Mouse (Mus musculus) retina, postnatal 1 day (tissue): ENCODE results near the gene Scn3b.
A peak's percentile ranks its signal among the peaks of the same experiment; 100 is the strongest.

Experiments
- DNase-seq: peaks from one replicate; pipeline ENCODE4 v3.0.0-alpha.2; 2012

Gene Scn3b

DNA sequence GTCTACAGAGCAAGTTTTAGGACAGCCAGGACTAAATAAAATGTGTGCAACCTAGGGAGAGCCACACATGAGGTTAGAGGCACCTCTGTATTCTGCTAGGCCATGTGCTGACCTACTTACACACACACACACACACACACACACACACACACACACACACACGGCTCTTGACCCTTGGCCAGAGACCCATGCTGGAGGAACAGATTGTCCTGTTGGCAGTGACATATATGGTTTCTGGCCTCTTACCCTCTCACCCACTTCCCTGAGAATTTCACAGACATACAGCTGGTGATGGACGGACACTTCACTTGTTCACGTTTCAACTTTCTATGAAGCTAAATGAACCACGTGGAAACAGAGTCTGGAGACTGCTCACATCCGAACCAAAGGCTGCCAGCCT lies 49.8 kb downstream of the Scn3b start:
- DNase-seq = no peak

- DNase-seq = no peak
These were observed 51.4 kb downstream of the Scn3b start for GRCm38 (mm10) chr9:40320405-40320804.

- DNase-seq = peak; percentile 27
These were observed 52.1 kb downstream of the Scn3b start for GRCm38 (mm10) chr9:40320879-40321667.

DNA sequence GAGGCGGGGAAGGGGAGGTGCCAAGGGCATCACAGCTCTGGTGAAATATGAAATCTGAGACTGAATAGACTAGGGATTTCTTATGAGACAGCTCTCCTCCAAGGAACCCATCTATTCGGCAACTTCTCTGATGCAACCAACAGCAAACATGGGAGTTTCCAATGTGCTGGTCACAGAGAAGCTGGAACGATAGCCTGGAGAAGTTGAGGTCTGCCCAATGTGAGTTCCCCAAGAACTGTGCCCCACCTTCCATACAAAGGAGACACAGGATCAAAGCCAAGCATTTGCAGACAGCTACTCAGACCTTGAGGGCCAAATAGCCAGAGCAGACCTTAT lies 52.6 kb downstream of the Scn3b start:
- DNase-seq = no peak

DNA sequence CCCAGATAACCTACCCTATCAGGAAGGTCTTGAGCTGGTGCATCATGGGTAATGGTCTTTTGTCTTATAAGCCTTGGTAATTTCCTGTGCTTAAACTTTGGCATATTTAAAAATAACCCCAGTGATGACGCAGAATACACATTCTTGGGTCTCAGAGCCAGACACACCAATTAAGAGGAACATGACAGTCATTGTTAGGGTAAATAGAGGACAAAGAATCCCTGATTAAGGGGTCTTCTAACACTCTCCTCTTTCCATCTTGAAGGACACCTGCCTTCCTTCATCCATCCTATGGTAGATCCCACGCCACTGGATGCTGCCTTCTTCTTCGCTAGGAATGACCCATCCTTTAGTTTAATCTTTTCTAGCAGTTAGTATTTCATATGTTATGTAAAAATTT lies 53.4 kb downstream of the Scn3b start:
- DNase-seq = no peak

GRCm38 (mm10) chr9:40323171-40323570 lies 54.2 kb downstream of the Scn3b start:
- DNase-seq = no peak

DNA sequence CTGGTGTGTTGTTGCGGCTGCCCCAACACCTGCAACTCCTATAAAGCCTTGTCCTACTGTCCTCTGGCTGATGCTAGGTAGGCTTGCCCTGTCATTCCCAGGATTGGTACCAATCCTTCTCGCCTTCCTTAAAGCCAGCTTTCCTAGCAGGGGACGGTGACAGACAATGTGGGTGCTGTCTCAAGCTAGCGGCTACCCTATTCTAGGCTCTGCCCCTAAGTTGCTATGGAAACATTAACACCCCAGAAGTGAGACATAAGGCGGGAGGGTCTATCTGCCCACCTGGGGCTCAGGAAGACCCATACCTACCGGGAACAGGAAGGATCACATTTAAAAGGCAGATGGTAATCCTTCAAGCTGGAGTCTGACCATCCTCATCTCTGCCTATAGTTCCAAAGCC lies 54.8 kb downstream of the Scn3b start:
- DNase-seq = no peak

DNA sequence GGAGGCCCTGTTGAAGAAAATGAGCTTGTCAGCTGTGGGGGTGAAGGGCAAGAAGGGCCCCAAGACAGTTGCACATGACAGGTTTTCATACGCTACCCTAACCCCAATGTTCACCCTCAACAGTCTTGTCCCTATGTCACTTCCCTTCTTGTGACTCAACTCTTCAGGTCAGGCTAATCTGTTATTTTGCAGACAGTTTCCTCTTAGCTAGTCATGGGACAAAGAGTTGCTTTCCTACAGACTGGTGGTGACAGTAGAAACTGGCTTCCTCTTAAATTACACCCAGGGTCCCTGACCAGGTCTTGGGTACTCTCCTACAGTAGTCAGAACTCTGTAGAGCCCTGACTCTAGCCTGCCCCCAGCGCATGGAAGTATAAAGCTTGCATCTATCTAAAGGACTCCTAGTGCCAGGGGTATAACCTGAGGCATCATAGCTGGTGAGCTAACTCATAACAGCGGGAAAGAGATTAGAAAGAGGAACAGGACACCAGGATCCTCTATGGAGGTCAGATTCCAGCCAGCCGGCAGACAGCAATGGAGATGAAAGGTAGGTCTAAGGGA lies 55.3 kb downstream of the Scn3b start:
- DNase-seq = no peak

DNA sequence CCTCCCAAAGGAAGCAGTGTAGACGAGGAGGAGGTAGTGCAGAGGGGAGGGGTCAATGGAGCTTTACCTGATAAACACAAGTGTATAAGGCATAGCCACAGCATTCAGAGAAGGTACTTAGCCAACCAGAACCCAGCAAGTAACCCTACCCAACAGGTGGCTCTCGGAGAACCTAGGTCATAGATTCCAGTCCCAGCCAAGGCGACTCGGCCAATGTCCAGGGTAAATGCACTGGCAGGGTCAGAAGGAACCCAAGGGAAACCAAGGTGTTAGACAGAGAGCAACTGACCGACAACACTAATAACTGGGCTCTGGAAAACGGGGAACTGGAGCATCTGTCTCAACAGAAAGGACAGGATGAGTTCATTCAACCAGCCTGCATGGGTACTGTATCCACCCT lies 55.8 kb downstream of the Scn3b start:
- no peak for DNase-seq

GRCm38 (mm10) chr9:40326260-40326915 lies 57.4 kb downstream of the Scn3b start:
- no peak for DNase-seq

- peak; percentile 90 for DNase-seq
These were observed 61.8 kb downstream of the Scn3b start for GRCm38 (mm10) chr9:40330609-40331382.

DNA sequence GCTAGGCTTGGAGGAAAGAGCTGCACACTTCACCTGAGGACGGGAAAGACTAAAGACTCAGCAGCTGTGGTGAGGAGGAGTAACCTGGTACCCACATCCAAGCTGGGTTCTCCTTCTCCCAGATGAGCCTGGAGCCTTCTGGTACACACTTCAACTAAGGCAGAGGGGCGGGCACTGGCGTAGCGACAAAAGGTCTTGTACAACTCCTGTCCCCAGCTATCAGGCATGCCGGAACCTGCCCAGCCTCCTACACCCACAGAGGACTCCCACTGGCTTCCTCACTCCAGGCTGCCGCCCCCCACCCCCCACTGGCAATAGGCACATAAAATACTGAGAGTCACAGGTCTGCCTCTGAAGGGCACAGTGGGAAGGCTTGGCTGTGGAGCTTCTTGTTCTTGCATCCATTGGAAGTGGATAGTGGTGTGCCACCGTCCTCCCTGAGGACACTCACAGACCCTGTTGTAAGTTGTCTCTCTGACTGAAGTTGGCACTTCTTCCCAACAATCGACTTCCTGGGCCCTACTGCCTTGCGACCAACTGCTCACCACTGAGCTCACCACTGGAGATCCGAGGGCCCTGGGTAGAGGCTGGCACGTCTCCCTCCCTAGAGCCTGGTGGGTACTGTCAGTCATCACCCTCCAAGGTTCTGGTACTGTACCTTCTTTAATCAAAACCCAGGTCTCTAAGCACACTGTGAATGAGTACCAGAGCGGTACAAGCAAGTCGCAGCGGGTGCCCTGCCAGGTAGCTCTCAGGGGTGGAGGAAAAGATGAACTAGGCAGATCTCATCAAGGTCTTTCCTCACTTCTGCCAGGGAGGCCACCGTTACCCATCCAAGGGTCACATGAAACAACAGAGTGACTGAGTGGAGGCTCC lies 62.6 kb downstream of the Scn3b start:
- no peak for DNase-seq

- no peak for DNase-seq
These were observed 63.3 kb downstream of the Scn3b start for GRCm38 (mm10) chr9:40332326-40332725.

DNA sequence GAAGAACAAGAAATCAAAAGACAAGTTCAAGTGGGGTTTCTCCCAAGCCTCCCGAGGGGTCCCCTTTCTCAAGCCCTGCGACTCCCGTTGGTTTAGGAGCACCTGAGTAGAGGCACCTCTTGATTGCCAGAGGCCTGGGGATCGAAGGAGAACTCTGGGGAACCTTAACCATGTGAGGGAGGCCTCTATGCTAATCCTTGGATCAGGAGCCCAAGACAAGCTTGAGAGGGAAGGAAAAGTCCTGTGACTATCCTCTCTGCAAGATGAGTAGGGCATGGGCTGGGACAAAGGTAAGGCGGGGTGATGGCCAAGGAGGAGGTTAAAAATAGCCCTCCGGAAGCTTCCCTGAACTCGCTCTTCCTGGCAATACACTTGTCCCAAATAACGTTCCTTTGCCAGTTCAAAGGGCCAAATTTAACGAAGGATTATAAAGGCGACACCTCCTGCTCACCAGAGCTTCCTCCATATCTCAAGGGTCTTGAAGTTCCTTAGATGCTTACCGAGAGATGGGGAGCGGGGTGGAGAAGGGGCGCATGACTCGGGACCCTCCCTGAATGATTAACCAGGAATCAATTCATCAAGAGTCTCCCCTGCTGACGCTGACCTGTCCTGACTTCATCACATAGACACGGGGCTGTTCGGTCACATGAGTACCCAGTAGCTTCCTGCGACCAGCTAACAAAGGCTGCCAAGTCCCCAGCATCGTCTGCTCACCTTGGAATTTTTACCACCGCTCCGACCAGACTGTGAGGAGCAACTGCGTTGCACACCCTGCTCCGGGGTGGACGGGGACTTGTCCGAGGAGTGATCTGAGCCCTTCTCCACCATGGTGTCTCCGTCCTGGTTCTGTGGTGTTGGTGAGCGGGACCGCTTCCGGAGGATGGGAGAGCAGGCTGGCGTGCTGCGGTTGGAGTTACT lies 64.0 kb downstream of the Scn3b start:
- DNase-seq = no peak

GRCm38 (mm10) chr9:40333649-40334396 lies 64.8 kb downstream of the Scn3b start:
- DNase-seq = peak; percentile 83

DNA sequence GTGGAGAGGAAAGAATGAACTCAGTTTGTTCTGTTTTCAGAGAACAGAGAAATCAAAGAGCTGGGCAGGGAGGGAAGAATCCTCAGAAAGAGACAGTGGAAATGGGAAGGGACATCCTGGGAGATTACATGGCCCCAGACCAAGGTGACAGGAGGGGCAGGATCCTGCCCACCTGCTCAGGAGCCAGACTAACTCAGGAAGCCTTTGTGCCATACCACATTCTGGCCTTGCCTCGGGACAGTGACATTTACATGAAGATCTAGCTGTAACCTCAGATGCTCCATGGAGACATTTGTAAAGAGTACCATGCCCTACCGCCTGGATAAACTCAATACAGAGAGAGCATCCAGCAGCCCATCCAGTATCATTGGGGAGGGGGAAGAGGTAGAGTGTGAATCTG lies 65.6 kb downstream of the Scn3b start:
- DNase-seq = no peak

DNA sequence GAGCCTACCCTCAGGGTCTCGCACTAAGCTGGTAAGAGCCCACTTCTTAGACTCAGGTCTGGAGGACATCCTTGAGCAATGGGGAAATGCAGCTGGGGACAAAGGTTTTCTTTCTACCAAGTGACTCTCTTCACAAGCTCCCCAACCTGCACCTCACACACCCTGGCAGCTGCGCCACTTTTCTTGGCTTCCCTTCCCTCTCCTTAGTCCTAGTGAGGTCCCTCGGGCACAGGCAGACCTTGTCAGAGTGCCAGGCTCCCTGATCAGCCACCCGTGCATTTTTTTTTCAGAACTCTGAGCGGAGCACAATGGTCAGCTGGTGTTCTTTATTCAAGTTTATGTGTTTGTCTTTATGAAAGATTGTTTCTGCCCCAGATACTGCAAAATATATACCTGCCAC lies 67.7 kb downstream of the Scn3b start:
- DNase-seq = peak; percentile 61

DNA sequence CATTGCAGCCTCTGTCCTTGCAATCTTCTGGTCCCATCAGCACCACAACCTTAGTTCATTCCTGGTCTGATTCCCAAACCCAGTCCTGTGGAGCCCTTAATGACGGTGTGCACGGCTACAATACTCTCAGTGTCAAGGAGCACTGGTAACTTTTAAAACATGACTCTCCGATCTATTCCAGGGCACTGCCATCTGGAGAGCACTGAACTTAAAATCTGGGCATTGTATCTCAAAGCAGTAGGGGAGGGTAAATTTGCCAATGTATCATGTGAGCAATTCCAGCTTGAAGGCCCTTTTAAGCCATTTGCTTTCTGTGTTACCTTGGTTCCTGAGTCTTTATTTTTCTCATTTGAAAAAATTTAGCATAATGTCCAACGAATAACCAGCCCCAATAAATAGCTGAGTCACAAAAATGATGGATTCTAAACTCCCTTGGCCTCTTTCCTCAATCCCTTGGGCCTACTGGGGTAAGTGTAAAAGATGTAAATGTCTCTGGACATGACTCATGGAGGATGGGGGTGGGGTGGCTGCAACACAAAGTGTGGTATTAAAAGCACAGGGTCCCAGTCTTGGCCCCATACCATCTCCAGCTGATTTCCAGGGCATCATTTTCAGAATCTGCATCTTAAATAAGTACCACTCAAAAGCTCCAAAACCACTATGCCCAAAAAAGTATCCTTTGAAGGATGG lies 68.3 kb downstream of the Scn3b start:
- DNase-seq = no peak

DNA sequence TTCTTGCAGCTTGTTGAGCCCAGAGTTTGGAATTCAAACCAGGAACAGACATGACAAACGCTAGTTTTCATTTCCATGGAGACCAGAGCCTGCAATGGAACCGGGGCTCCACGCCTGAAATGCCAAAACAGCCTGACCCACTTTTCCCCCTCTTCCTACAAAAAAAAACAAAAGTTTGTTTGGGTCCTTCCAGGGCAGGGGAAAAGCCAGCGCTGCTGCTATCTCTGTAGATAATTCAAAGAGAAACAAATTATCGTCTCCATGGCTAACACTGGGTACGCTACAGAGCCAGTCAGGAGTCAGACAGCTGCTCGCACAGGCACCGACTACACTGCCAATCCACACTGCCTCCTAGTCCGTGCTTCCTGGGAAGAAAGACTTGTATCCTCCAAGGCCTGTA lies 70.6 kb downstream of the Scn3b start:
- DNase-seq = peak; percentile 29
